Mouse (Mus musculus) megakaryocyte, embryonic 14.5 days (primary cell): Measurements from ENCODE around the gene A530016L24Rik.

ENCODE experiments used
- FLI1 ChIP-seq: IDR thresholded peaks from 2 replicates; pipeline ENCODE4 v1.6.1; 2012; ENCODE audit warnings: low read length, inconsistent platforms, mixed read lengths
- GATA1 ChIP-seq: IDR thresholded peaks from 3 replicates; pipeline ENCODE4 v1.6.1; 2012; ENCODE audit warnings: mixed read lengths, low read length, inconsistent platforms, borderline replicate concordance

GRCm38 (mm10) chr12:112542257-112542919 lies 53.1 kb downstream of the A530016L24Rik start:
- no peak for TF ChIP-seq GATA1
- no peak for TF ChIP-seq FLI1
